Mouse (Mus musculus): ENCODE data around the gene Nt5dc3. TPM values are rescaled to one million over a fixed set of nuclear protein-coding genes. Genes with fewer than 3 reads are reported as not detected.
A peak's percentile ranks its signal among the peaks of the same experiment; 100 is the strongest.

Gene Nt5dc3
- polyA plus RNA-seq (2016; fragmentation: Nextera tagmentation; extraction: Ambion mirVana) = 1.4 and 1.6 TPM in 2 replicates

- Histone ChIP-seq H3K36me3 (no peaks in the 10 kb centered on the region), H3K4me1 (peaks cover 36% of the 10 kb centered on the region), H3K27ac (peak within 1 kb of the TSS; percentile 95), H3K27me3 (ENCODE audit: insufficient read depth, poor library complexity, severe bottlenecking) (no peaks in the 10 kb centered on the region), H3K4me3 (peak within 1 kb of the TSS; percentile 84), H3K9me3 (no peaks in the 10 kb centered on the region)
- peak; percentile 99 for DNase-seq (ENCODE audit: low spot score)
- under 1% methylated on average over 44 of the region's 44 CpGs for WGBS
Measured at GRCm38 (mm10) chr10:86778398-86779116, at the start of gene Nt5dc3. TSS of gene Nt5dc3 (plus strand) at chr10:86779005.

DNA sequence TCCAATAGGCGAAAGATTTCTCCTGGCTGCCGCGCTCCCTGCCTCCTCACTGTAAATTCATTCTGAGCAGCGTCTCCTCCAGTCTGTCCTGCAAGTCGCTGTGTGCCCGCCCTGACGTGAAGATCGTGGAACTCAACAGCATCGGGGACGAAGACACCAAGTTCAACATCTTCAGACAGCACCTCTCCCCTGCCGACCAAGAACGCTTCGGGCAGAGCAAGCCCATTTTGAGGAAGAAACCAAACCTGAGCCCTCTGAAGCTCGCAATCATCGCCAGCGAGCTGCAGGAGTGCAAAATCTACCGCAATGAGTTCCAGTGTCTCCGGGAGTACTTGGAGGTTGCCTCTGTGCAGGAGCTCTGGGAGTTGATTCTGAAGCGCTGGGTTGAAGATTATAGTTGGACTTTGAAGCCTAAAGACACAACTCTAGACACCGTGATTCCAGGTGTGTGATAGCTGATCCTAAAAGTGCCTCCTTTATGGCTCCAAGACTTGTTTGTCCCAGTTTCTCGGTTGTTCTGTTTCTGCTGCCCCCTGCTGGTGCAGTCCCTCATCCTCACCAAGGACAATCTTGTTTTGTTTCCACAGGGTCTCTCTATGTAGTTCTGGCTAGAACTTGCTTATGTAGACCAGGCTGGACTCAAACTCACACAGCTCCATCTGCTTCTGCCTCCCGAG lies 47.8 kb upstream of the Nt5dc3 start:
- WGBS = 9% methylated on average over 22 of the region's 22 CpGs
- peaks cover 6% of the 10 kb centered on the region; the same call in 1 of the 2 replicates for H3K27me3 ChIP-seq (ENCODE audit: insufficient read depth, poor library complexity, severe bottlenecking)
- peak overlapping the region; percentile 63 for H3K4me3 ChIP-seq
- H3K4me1 ChIP-seq = peaks cover 13% of the 10 kb centered on the region
- peak; percentile 91 for DNase-seq (ENCODE audit: low spot score)
- no peaks in the 10 kb centered on the region for H3K36me3 ChIP-seq
- peak overlapping the region; percentile 80 for H3K27ac ChIP-seq
- no peaks in the 10 kb centered on the region for H3K9me3 ChIP-seq

DNA sequence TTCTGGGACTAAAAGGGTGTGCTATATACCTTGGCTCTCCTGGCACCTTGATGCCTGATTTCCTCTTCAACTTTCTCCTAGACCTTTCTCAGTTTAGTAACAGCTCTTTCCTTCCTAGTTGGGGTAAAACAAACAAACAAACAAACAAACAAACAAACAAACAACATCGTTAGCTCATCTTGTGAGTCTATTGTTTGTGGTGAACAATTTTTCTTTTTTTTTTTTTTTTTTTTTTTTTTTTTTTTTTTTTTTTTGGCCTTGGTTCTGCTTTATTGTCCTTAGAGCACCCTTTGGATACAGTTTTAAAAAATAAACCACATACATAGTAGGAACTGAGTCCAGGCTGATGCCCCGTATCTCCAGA lies 47.3 kb upstream of the Nt5dc3 start:
- H3K27me3 ChIP-seq (ENCODE audit: insufficient read depth, poor library complexity, severe bottlenecking) = peaks cover 6% of the 10 kb centered on the region; the same call in 1 of the 2 replicates
- 46% methylated on average over 2 of the region's 2 CpGs for WGBS
- no peak overlapping the region for H3K4me3 ChIP-seq
- DNase-seq (ENCODE audit: low spot score) = no peak
- H3K36me3 ChIP-seq = no peaks in the 10 kb centered on the region
- H3K27ac ChIP-seq = 0 out of 2 replicates have a peak overlapping the region, but pooled peaks have one; percentile 80
- H3K4me1 ChIP-seq = peaks cover 13% of the 10 kb centered on the region
- no peaks in the 10 kb centered on the region for H3K9me3 ChIP-seq

- H3K9me3 ChIP-seq = no peaks in the 10 kb centered on the region
- no peak for DNase-seq (ENCODE audit: low spot score)
- H3K27ac ChIP-seq = no peak overlapping the region
- no peaks in the 10 kb centered on the region for H3K4me1 ChIP-seq
- H3K4me3 ChIP-seq = no peak overlapping the region
- H3K27me3 ChIP-seq (ENCODE audit: insufficient read depth, poor library complexity, severe bottlenecking) = peaks cover 6% of the 10 kb centered on the region; the same call in 1 of the 2 replicates
- H3K36me3 ChIP-seq = no peaks in the 10 kb centered on the region
- 90% methylated on average over 4 of the region's 4 CpGs for WGBS
Measured at GRCm38 (mm10) chr10:86735036-86735435, 43.8 kb upstream of the Nt5dc3 start.

GRCm38 (mm10) chr10:86742918-86743317 lies 35.9 kb upstream of the Nt5dc3 start:
- Histone ChIP-seq H3K27ac (no peak overlapping the region), H3K4me3 (no peak overlapping the region), H3K36me3 (no peaks in the 10 kb centered on the region), H3K27me3 (ENCODE audit: insufficient read depth, poor library complexity, severe bottlenecking) (no peaks in the 10 kb centered on the region), H3K4me1 (no peaks in the 10 kb centered on the region), H3K9me3 (no peaks in the 10 kb centered on the region)
- WGBS = 81% methylated on average over 2 of the region's 2 CpGs
- DNase-seq (ENCODE audit: low spot score) = no peak

DNA sequence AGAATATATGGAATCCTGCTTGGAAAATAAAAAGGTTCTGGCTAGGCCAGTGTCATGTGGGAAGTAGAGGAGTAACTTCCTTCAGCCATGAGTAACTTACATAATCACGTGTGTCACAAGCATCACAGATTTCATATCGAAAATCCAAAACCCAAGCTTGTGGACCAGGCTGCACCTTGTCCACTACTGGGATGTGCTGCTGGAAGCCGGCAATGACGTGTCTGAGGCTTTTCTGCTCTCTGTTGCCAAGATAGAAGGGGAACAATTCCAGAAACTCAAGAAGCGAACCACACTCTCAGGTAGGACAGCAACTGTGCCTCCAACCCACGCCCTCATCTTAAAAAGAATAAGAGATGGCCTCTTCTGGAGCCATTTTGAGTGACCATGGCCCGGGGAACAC lies 34.5 kb upstream of the Nt5dc3 start:
- WGBS = 82% methylated on average over 7 of the region's 7 CpGs
- Histone ChIP-seq H3K9me3 (no peaks in the 10 kb centered on the region), H3K27me3 (ENCODE audit: insufficient read depth, poor library complexity, severe bottlenecking) (no peaks in the 10 kb centered on the region), H3K27ac (no peak overlapping the region), H3K36me3 (no peaks in the 10 kb centered on the region), H3K4me1 (no peaks in the 10 kb centered on the region), H3K4me3 (no peak overlapping the region)
- peak; percentile 53 for DNase-seq (ENCODE audit: low spot score)

- Histone ChIP-seq H3K4me3 (no peak overlapping the region), H3K4me1 (no peaks in the 10 kb centered on the region; the same call in 1 of the 2 replicates), H3K27ac (no peak overlapping the region), H3K27me3 (ENCODE audit: insufficient read depth, poor library complexity, severe bottlenecking) (no peaks in the 10 kb centered on the region), H3K9me3 (no peaks in the 10 kb centered on the region), H3K36me3 (no peaks in the 10 kb centered on the region)
- DNase-seq (ENCODE audit: low spot score) = peak; percentile 61
- 79% methylated on average over 6 of the region's 6 CpGs for WGBS
Measured at GRCm38 (mm10) chr10:86755816-86756502, 22.8 kb upstream of the Nt5dc3 start.

DNA sequence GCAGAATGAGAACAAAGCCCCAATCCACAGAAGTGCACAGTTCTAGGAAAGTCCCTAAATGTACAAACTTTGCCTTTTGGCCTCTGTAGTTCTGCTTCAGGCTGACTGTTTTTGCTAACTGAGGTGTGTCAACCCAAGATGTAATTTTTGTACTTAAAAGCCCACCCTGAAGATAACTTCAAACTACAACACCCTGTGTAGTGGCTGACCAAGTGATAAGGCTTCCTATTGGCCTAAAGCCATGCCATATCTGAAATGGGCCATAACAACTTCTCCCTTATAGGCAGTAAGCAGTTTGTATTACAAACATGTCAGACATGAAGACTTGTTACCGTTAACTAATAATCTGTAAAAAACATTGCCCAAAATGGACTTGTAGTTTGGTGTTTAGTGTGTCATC lies 21.1 kb upstream of the Nt5dc3 start:
- Histone ChIP-seq H3K4me1 (peaks cover 6% of the 10 kb centered on the region; the same call in 1 of the 2 replicates), H3K9me3 (no peaks in the 10 kb centered on the region), H3K36me3 (no peaks in the 10 kb centered on the region), H3K27me3 (ENCODE audit: insufficient read depth, poor library complexity, severe bottlenecking) (no peaks in the 10 kb centered on the region), H3K4me3 (no peak overlapping the region), H3K27ac (no peak overlapping the region)
- WGBS = 93% methylated on average over 1 of the region's 1 CpGs
- peak; percentile 14 for DNase-seq (ENCODE audit: low spot score)

GRCm38 (mm10) chr10:86758211-86758610 lies 20.6 kb upstream of the Nt5dc3 start:
- 90% methylated on average over 6 of the region's 6 CpGs for WGBS
- Histone ChIP-seq H3K4me1 (peaks cover 6% of the 10 kb centered on the region; the same call in 1 of the 2 replicates), H3K36me3 (no peaks in the 10 kb centered on the region), H3K27me3 (ENCODE audit: insufficient read depth, poor library complexity, severe bottlenecking) (no peaks in the 10 kb centered on the region), H3K4me3 (no peak overlapping the region), H3K27ac (no peak overlapping the region), H3K9me3 (no peaks in the 10 kb centered on the region)
- DNase-seq (ENCODE audit: low spot score) = peak; percentile 52

DNA sequence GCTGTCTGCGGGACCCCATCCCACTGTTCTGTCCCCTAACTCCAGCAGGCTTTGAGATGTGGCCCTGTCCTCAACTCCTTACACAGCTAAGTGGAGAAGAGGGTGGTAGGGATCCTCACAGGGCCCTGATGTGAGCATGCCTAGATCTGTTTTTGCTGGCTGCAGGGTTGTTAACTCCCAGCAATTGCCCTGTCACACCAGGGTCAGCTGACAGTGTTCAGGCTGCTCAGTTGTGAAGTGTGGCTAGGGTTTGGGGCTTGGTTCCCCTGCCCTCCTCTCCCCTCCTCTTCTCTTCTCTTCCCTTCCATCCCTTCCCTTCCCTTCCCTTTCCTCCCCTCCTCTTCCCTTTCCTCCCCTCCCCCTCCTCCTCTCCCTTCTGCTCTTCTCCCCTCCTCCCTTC lies 17.6 kb upstream of the Nt5dc3 start:
- peak; percentile 64 for DNase-seq (ENCODE audit: low spot score)
- WGBS = 84% methylated on average over 1 of the region's 1 CpGs
- peaks cover 6% of the 10 kb centered on the region; the same call in 1 of the 2 replicates for H3K4me1 ChIP-seq

GRCm38 (mm10) chr10:86761722-86762383 lies 17.0 kb upstream of the Nt5dc3 start:
- no peaks in the 10 kb centered on the region for H3K36me3 ChIP-seq
- H3K27ac ChIP-seq = 0 out of 2 replicates have a peak overlapping the region, but pooled peaks have one; percentile 12
- H3K4me1 ChIP-seq = peaks cover 6% of the 10 kb centered on the region; the same call in 1 of the 2 replicates
- H3K27me3 ChIP-seq (ENCODE audit: insufficient read depth, poor library complexity, severe bottlenecking) = no peaks in the 10 kb centered on the region; the same call in 1 of the 2 replicates
- no peak overlapping the region for H3K4me3 ChIP-seq
- WGBS = 27% methylated on average over 7 of the region's 7 CpGs
- DNase-seq (ENCODE audit: low spot score) = peak; percentile 31
- H3K9me3 ChIP-seq = no peaks in the 10 kb centered on the region

More for the DNA sequence above, 17.6 kb upstream of the Nt5dc3 start:
- 0 out of 2 replicates have a peak overlapping the region, but pooled peaks have one; percentile 12 for H3K27ac ChIP-seq
- no peaks in the 10 kb centered on the region; the same call in 1 of the 2 replicates for H3K27me3 ChIP-seq (ENCODE audit: insufficient read depth, poor library complexity, severe bottlenecking)
- no peaks in the 10 kb centered on the region for H3K9me3 ChIP-seq
- H3K4me3 ChIP-seq = no peak overlapping the region
- no peaks in the 10 kb centered on the region for H3K36me3 ChIP-seq

DNA sequence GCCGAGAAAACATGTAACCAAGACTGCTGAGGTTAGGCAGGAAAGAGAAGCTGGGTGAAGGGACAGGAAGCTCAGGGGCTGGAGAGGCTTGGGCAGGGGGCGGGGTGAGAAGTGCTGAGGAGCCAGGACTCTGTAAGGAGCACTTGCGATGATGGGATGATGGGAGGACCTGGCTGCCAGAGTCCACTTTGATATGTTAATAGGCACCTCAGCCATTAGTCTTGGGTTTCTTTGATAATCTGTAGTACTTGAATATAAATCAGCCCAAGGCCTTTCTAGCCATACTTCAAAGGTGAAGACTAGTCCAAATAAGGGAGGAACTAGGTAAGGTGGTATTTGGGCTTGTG lies 16.4 kb upstream of the Nt5dc3 start:
- Histone ChIP-seq H3K36me3 (no peaks in the 10 kb centered on the region), H3K27ac (no peak overlapping the region), H3K4me1 (peaks cover 6% of the 10 kb centered on the region; the same call in 1 of the 2 replicates), H3K9me3 (no peaks in the 10 kb centered on the region), H3K4me3 (no peak overlapping the region), H3K27me3 (ENCODE audit: insufficient read depth, poor library complexity, severe bottlenecking) (no peaks in the 10 kb centered on the region; the same call in 1 of the 2 replicates)
- peak; percentile 38 for DNase-seq (ENCODE audit: low spot score)
- 61% methylated on average over 3 of the region's 3 CpGs for WGBS
